Mouse (Mus musculus): ENCODE data around the gene Minar1.

GRCm38 (mm10) chr9:89637453-89637852 lies 14.5 kb upstream of the Minar1 start:
- TF ChIP-seq CTCF (IDR thresholded peaks at IDR 0.05; ENCODE audit: extremely low read depth, insufficient read length, insufficient replicate concordance, low read depth, low read length) (no peak), POLR2A (IDR thresholded peaks at IDR 0.05; ENCODE audit: low read depth, low read length) (no peak)

Data from small intestine, adult 2 months (tissue).